Mouse (Mus musculus) ovary, adult 18-20 months (tissue): ENCODE measurements around the gene Lpp.

Source experiments
- DNase-seq: peaks from one replicate; pipeline ENCODE4 v3.0.0; 2022; ENCODE audit warnings: low spot score, mixed read lengths

Lpp gene

GRCm38 (mm10) chr16:24471029-24471428 lies 77.7 kb downstream of the Lpp start:
- DNase-seq = no peak

DNA sequence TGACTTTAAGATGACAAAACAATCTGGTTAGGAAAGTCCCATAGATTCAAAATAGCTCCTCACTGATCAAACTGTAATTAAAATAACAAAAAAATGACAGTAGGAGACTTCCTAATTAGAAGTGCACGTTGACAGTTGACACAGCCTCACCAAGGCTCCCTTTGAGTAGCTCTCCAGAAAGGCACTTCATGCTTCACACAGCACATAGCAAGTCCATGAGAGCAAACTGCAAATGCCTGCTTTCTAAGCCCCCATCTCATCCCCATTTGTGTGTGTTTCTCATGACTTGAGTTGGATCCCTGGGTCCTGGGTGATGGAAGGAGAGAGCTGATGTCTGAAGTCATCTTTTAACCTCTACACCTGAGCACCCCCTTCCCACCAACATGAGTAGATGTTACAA lies 78.5 kb downstream of the Lpp start:
- no peak for DNase-seq

GRCm38 (mm10) chr16:24473966-24474365 lies 80.7 kb downstream of the Lpp start:
- no peak for DNase-seq

DNA sequence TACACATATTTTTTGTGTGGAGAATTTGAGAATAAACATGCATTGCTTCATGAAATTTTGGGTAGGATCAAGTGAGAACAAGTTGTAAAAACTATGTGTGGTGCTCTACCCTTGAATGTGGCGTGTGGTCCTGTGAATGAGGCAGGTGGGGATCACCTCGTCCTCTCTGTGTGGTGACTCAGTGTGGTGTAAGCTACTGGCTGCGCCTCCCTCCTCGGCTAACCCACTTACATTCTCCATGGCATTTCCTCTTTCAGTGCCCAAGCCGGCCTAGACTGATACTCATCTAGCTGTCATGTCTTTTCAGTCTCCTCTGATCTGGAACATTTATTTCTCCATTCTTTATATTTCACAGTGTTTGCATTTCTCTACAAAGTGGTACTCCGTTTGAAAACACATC lies 81.5 kb downstream of the Lpp start:
- DNase-seq = no peak

DNA sequence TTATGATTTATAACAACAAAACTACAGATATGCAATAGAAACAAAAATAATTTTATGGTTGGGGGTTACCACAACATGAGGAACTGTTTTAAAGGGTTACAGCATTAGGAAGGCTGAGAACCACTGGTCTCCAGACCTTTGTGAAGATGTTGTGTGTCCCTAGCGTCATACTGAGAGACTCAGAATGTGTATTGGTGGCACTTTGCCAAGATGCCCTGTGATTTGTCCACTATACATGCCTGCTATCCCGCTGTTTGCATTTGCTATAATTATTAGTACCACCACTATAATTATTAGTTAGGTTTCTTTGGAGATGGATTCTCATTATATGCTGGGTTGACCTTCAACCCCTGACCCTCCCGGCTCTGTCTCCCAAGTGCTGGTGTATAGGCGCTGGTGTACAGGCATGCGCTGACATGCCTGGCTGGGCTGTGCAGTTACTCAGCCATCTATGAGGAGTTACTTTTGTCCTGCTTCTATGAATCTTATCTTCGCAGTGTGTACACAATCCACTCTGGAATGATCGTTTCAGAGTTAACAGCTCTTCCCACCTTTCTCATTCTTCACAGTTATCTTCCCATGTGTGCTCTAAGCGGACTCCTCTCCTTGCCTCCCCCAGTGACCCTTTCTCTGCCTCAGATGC lies 82.1 kb downstream of the Lpp start:
- DNase-seq = no peak

- no peak for DNase-seq
These were observed 83.6 kb downstream of the Lpp start for GRCm38 (mm10) chr16:24476911-24477401.

- DNase-seq = no peak
These were observed 84.7 kb downstream of the Lpp start for GRCm38 (mm10) chr16:24478006-24478405.

- DNase-seq = no peak
These were observed 85.5 kb downstream of the Lpp start for GRCm38 (mm10) chr16:24478851-24479250.

- DNase-seq = no peak
These were observed 89.3 kb downstream of the Lpp start for GRCm38 (mm10) chr16:24482648-24483047.

DNA sequence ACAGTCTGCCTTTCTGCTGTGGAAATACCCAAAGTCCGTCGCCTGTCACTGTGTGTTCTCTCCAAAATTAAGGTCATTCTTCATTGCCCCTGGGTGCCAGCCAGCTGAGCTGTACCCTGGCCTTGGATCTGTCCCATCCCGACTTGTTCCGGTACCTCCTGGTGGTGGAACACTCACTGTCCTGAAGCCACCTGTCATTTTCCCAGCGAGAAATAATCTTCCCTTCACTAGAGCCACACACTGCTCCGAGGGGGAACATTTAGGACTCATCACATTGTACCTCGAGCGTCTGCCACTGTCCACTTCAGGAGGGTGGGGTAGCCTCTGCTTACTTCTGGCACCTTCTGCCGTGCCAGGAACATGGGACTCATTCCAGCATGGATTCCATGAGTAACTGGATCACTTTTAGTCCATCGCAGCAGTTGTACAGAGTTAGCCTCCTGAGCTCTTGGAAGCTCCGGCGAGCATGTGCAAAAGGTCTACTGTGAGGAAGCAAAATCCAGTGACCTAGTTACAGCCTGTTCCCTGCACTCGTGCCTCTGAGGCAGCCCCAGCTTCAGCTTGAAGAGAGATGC lies 90.3 kb downstream of the Lpp start:
- DNase-seq = no peak

DNA sequence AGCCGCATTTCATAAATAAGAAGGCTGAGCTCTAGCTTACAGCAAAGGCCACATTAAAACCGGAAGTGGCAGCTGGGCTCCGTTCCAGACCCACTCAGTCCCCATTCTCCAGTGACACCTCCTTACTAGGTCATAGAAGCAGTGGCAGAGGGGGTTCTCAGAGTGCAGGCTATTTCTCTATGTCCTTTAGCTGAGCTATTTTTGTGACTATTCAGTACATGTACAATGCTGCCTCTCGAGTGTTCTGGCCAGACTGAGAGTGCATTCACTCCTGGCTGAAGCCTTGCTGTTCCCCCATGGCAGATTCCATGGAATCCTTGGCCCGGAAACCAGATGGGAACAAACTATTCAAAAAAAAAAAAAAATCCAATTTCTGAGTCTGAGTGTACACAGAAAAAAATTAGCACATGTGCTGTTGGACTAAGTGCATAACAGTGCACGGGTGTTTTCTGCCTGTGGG lies 94.5 kb downstream of the Lpp start:
- no peak for DNase-seq

DNA sequence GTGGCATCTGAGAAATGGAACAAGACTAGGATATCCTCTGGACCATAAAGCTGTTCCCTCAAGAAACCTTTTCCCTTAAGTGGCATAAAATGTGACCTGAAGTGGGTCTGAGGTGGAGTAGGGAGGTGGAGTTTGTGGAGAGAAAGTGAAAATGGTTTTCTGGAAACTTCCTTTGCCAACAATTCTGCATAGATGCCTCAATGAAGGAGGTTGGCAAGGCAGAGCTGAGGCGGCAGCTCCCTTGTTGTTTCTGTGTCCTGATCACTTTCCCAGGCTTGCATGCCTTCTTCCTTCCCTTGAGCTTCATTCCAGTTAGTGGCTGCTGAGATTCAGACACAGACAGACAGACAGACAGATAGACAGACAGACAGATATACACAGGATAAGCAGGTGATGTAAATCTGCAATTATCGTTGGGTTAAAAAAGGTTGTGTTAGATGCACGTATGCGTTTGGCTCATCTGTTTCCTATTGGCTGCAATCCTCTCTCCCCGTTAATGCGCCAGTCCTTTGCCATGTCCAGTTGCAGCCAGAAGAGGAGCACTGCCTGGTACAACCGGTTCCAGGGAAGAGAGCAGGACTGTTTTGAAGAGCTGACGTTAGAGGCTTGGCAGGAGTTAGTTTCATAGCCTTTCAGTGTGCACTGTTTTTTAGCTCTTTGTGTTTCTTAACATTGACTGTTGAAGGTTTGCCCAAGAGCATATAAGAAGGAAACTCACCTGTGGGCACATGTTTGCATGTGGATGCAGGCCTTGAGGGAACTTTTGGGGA lies 96.4 kb downstream of the Lpp start:
- DNase-seq = no peak

- DNase-seq = peak; percentile 37
These were observed 97.6 kb downstream of the Lpp start for GRCm38 (mm10) chr16:24490751-24491485.

- no peak for DNase-seq
These were observed 98.1 kb downstream of the Lpp start for GRCm38 (mm10) chr16:24491486-24491758.

DNA sequence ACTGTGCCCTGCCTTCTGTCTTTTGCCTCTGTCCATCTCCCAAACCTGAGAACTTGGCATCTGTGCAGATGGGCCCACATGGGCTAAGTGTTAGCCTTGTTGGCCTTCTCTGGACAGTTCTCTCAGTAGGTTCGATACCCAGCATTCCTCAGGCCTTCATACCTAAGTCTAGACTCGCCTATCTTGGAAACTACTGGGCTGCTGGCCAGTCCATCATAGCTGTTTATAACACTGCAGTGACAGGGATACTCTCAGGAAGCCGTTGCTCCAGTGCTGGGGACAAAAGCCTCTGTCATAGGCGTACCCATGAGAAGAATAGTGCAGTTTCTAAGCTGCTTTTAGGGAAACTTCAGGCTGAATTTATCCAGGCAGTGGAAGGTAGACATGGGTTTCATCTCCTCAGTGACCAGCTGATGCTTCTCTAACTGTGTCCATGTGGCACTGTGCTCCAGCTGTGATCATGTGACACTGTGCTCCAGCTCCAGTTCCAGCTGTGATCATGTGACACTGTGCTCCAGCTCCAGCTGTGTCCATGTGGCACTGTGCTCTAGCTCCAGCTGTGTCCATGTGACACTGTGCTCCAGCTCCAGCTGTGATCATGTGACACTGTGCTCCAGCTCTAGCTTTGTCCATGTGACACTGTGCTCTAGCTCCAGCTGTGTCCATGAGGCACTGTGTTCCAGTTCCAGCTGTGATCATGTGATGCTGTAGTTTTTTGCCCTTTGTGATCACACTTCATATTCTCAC lies 99.1 kb downstream of the Lpp start:
- no peak for DNase-seq

DNA sequence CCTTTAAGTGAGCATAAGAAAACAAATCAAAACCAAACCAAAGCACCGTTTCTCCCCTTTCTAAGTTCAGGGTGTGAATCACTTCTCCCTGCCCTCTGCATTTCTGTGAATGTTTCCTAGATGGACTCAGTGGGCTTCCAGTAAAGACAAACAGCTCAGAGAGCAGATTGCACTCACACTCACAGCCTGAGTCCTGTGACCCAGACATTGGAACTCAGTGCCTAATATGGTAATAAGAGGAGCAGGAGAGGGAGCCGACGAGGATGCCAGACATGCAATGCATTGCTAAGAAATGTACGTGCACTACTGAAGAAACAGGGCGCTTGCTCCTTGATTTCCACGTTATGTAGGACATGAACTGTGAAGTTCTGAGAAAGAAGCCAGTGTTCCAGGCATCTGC lies 101.2 kb downstream of the Lpp start:
- no peak for DNase-seq

GRCm38 (mm10) chr16:24495461-24495860 lies 102.2 kb downstream of the Lpp start:
- no peak for DNase-seq

DNA sequence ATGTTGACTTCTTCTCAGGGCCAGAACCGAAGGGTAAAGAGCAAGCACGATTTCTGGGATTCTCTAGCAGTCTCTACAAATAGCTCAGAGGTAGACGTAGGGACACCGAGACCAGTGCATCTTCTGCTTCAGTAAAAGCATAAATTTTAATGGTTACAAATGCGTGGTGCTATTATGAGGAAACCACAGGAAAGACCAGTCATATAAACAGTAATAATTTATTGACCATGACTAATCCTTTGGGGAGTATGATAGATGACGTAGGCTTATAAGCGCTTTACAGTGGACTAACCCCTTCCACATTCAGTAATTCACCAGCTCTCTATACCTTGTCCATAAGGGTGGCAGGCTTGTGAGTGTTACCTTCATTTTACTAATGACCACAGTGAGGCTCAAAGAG lies 103.3 kb downstream of the Lpp start:
- no peak for DNase-seq

DNA sequence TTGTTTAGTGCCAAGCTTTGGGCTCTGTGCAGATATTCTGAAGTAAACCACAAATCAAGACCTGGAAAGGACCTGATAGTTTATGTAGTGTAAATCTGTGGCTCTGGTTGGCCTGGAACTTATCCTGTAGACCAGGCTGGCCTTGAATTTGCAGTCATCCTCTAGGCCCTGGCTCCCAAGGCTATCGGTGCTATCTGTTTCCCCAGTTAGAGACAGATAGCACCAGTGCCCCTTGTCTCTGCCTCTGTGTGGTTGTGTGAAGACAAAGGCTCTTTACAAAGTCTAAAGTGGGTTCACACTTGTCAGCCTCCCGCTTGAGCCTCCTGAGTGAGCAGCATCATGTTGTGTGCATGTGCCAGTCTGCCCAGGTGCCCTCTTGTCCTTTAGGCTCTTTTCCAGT lies 104.1 kb downstream of the Lpp start:
- DNase-seq = peak; percentile 63

DNA sequence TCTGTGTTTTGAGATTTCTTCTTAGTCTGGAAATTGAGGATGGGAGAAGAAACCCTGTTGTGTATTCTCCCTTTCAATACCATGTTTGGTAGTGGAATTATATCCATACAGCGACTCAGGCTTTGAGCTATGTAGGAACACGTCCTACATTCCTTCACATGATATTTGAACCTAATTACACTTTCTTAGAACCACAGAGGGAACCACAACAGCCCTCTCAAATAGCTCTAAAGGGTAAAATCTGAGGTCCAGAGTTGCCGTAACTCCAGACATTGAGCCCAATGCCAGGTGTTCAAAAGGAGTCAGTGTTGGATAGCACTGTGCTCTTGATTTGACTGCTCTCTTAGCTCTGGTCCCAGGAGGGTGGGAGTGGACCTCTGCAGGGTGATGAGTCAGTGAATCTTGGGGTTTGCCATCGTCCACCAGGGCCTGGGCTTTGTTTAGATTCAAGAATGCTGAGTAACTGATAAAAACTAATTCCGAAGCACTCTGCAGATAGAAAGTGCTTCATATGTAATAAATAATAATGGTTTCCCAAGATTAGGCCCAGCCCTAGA lies 104.9 kb downstream of the Lpp start:
- DNase-seq = no peak

DNA sequence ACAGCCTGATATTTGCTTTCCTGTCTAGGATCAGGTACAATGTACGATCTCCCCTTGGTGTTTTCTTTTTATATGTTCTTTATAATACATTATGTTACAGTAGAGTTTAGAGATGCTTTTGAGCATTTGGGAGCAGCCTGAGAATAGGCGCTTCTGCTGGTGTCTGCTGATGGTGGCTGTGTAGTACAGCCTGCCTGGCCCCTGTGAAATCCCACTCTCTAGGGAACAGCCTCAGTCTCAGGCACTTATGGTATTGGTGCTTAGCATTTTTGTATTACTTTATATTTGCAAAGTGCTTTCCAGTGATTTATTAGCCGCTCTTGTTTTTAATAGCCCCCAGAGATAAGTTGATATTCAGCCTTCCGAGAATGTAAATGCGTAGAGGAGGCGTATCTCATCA lies 107.9 kb downstream of the Lpp start:
- no peak for DNase-seq
